Mouse (Mus musculus) neutrophil, adult 5-6 weeks (primary cell): Measurements from ENCODE around the gene Csf2ra. TPM values are rescaled to one million over a fixed set of nuclear protein-coding genes. Genes with fewer than 3 reads are reported as not detected.
"Not testable (repeated sequence)": the region's sequence is repeated elsewhere in the genome, so short reads cannot be mapped to it uniquely, and the experiment has no call there.

Source experiments
- ATAC-seq: fragments of 151-379, 151-347 bp; 2 replicates; pipeline ENCODE4 v1.8.0; 2017; ENCODE audit warnings: mild to moderate bottlenecking, moderate TSS enrichment; ENCODE audit not compliant: insufficient number of reproducible peaks, poor library complexity, low FRiP score, severe bottlenecking; ENCODE audit errors: extremely low read depth
- total RNA-seq: library from RNA; stranded (forward); fragments of 200-1000 nt; gene quantifications from 2 replicates; pipeline ENCODE4 v1.2.3, GENCODE M21; 2017

Gene Csf2ra
- total RNA-seq, 1 experiment from 2014 or later: 168 TPM

DNA sequence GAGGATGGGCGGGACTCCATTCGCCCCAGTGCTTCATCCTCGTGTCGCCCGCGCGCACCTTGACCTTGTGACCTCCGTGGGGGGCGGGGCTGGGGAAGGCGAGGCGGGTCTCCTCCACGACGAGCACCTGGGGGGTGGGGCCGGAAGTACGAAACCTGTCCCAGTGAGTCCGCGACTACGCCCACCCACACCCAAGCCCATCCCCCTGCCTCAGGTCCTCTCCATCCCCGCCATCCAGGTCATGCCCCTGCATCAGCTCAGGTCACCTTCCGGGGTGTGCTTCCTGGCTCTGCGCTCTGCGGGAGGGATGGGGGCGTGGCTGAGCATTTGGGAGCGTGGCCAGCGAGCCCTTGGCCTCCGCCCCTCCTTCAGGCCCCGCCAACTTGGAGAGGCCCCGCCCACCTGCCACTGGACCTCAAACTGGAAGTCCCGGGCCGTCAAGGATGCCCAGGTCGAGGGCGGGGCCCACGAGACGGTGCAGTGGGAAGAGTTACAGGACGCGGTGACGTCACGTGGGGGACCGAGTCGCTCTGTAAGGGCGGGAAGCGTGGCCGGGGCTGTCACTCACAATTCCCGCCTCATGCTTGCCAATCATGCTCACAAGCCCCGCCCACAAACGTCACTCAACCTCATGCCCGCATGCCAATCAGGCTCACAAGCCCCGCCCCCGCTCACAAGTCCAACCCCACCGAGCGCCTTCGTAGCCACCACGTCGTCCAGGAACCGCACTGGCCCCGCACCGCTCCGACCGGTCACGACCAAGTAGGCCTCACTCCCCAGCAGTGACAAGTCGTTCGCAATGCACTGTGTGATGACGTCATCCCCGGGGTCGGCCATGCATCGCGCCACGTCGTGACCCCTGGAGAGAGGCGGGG, 2.5 kb downstream of the Csf2ra start:
- peak; percentile 1 for ATAC-seq

DNA sequence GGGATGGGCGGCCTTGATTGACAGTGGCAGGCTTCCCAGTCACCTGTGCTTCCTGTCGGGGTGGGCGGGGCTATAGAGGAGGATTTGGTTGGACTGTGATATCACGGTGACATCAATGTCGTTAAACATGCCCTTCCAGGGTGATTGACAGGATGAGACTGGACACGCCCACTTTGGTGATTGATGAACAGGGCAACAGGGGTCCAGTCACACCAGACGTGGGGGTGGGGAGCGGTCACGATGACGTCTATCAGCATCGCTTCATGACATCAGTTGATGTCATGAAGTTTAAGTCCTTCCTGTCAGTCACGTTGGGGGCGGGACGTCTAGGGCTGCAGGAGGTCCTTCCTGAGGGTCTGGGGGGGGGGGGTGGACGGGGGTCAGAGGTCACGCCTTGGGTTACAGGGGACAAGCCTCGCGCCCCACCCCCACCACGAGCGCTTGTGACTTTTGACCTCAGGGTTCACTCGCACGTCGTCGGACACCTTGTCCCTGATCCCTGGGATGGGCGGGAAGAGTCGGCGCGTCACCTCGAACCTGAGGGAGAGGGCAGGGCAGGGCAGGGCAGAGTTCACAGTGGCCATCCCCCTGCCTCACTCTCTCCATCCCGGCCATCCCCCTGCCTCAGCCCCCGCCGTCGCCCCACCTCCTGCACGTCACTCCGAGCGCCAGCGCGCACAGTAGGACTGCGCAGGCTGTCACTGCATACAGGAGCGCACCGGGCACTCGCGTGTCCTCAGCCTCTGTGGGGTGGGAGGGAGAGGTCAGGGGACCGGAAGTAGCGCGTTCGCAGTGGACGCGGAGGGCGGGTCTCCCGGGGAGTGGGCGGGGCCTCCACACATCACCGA, 3.3 kb downstream of the Csf2ra start:
- no peak for ATAC-seq

- ATAC-seq: no peak
Measured at GRCm38 (mm10) chr19:61223706-61224328, 4.4 kb downstream of the Csf2ra start.

DNA sequence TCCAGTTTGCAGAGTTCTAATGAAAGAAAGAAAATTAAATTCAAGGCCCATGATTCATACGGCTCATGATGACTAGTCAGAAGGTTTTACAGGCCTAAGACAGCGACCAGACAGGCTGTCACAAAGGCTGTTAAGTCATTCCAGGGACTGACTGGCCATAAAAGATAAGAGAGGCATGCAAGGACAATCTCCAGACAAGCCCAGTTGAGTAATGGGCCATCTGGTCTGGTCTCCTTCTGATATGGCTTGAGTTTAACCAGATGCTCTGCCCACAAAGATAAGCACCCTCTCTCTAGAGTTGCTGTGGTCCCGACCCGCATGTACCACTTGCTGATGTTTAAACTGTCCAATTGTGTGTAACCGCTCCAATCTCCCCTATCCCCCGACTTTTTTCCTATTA, 20.7 kb downstream of the Csf2ra start:
- not testable (repeated sequence) for ATAC-seq

GRCm38 (mm10) chr19:61199836-61200235, 28.4 kb downstream of the Csf2ra start:
- ATAC-seq: no peak

DNA sequence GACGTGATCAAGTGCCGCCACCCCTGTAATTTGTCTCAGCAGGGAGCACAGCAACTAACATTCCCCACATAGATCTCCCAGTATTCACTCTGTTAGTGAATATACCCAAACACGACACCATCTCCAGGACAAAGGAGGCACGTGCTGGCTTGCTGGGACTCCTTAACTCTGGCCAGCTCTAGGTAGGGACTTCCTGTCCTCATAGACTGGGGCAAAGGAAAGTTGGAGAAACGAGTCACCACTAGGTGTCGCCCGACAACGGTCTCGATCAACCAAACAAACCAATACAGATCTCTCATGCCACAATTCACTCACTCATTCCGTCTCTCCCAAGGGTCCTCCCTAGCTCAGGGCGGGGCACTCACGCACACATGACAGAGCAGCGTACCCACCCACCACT, 28.9 kb downstream of the Csf2ra start:
- no peak for ATAC-seq

GRCm38 (mm10) chr19:61183590-61183989, 44.6 kb downstream of the Csf2ra start, which contains the start of gene Gm6020:
Gene Gm6020 (plus strand): TSS chr19:61183890.
- not testable (repeated sequence) for ATAC-seq

- no peak for ATAC-seq
Measured at GRCm38 (mm10) chr19:61175756-61176324, 52.4 kb downstream of the Csf2ra start, which contains the start of gene Gm7102. Gene Gm7102 (minus strand): TSS chr19:61176309.

Other genes starting within 250 kb of the Csf2ra start
- gene Zfp950, start 87.6 kb downstream of the Csf2ra start, total RNA-seq: 63.4 and 84.0 TPM in 2 replicates
- gene Gm7102, start 52.1 kb downstream of the Csf2ra start, total RNA-seq: not detected in 2 replicates
- gene Gm6020, start 44.5 kb downstream of the Csf2ra start, total RNA-seq: not detected in 2 replicates
- gene Gm21060, start 68.6 kb upstream of the Csf2ra start, total RNA-seq: not detected in 2 replicates